Mouse (Mus musculus): ENCODE results near the gene Cep70. TPM values are rescaled to one million over a fixed set of nuclear protein-coding genes. Genes with fewer than 3 reads are reported as not detected.

The Cep70 gene
- polyA plus RNA-seq, 1 experiment from 2014 or later, result 20.9 TPM

DNA sequence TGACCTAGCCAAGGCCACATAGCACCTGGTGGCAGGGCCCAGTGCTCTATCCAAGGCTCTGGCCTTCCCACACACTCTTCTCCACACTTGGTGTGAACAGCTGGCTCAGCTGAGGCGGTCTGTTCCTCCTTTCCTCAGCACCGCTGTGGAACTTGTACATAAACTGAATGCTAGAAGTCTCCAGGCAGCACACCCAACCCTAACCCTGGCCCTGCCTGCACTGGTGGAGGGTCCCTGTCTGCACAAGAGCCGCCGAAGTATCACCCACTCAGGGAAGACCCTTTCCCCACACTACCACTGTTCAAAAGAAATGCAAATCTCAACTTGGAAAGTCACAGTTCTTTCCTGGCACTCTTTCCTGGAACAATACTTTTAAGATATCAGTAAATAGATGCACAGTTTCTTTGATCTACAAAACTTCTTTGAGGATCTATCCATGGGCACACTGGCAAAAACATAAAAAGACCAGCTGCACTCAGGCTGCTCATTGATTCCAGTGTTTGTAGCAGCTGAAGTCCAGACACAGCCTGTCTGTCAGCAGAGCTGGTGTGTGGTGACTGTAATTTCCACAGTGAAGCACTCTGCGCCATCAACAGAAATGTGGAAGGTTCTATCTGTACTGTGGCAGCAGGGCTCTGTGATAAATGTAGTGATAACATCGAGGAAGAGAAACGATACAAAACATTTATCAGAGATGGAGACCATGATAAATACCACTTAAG, 82.2 kb downstream of the Cep70 start:
- Histone ChIP-seq H3K4me2 (no peak overlapping the region), H3K27me3 (no peaks in the 10 kb centered on the region), H3K36me3 (no peaks in the 10 kb centered on the region), H3K4me1 (replicated peaks) (no peaks in the 10 kb centered on the region), H3K4me3 (no peak overlapping the region), H3K9me3 (replicated peaks) (no peaks in the 10 kb centered on the region), H3K9ac (no peak overlapping the region), H3K27ac (no peak overlapping the region)
- no peak for ATAC-seq (replicated peaks; ENCODE audit: insufficient number of reproducible peaks, insufficient read depth, low FRiP score, low read depth)
- WGBS, result 70% methylated on average over 7 of the region's 7 CpGs

DNA sequence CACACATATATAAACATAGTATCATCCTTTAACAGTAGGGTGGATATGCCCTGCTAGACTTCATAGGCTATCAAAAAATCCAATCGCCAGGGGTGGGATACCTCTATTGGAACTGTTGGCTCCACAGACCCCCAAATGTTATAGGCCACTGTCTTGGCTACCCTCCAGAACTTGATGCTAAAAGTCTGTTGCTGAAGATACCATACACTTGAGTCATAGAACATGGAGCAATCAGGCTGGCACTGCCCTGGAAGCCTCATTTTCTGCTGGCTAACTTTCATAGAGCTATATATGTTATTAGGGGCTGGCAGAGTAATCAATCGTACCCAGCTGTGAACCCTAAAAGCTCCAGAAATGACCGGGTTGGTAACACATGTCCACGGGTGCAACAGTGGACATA, 82.8 kb downstream of the Cep70 start:
- H3K9ac ChIP-seq, result no peak overlapping the region
- WGBS, result 64% methylated on average over 4 of the region's 4 CpGs
- no peak overlapping the region for H3K4me3 ChIP-seq
- no peak overlapping the region for H3K4me2 ChIP-seq
- no peaks in the 10 kb centered on the region for H3K36me3 ChIP-seq
- no peak for ATAC-seq (replicated peaks; ENCODE audit: insufficient number of reproducible peaks, insufficient read depth, low FRiP score, low read depth)
- no peaks in the 10 kb centered on the region for H3K27me3 ChIP-seq
- H3K4me1 ChIP-seq (replicated peaks), result no peaks in the 10 kb centered on the region
- no peaks in the 10 kb centered on the region for H3K9me3 ChIP-seq (replicated peaks)
- no peak overlapping the region for H3K27ac ChIP-seq

DNA sequence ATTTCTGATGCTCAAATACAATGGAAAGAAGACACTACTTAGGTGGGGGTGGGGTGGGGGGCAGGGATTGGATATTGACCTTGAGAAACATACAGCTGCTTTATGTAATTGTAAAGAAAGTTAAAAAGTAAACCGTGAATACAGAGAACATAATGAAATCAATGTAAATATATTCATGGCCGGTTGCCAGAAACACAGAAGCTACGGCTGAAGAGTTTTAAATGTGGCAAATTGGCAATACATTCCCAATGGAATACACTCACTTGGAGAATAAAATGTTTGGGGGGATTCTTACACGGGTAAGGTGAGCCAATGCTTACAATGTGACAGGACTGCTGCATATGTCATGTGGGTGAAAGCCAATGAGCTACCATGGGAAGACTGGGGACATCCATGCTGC, 83.7 kb downstream of the Cep70 start:
- Histone ChIP-seq H3K9me3 (replicated peaks) (no peaks in the 10 kb centered on the region), H3K4me1 (replicated peaks) (no peaks in the 10 kb centered on the region), H3K4me2 (no peak overlapping the region), H3K36me3 (no peaks in the 10 kb centered on the region), H3K27me3 (no peaks in the 10 kb centered on the region), H3K9ac (no peak overlapping the region), H3K4me3 (no peak overlapping the region), H3K27ac (no peak overlapping the region)
- no peak for ATAC-seq (replicated peaks; ENCODE audit: insufficient number of reproducible peaks, insufficient read depth, low FRiP score, low read depth)
- WGBS, result 72% methylated on average over 4 of the region's 4 CpGs

DNA sequence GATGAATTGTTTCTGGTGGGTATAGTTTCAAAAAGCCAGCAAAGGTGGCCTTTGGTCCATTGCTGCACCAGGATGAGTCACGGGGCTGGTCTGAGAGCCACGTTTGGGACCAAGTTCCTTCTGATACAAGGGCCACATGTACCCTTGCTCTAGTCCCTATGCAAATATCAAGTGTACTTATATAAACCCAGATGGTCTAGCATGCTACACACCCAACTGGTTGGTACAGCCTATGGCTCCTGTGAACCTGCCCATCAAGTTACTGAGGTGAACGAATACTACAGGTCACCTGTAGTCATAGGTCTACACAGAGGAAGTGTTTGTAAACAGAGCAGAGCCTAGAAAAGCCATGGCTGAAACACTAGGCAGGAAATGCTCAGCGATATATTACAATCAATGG, 93.4 kb downstream of the Cep70 start:
- Histone ChIP-seq H3K27ac (no peak overlapping the region), H3K36me3 (no peaks in the 10 kb centered on the region), H3K9ac (no peak overlapping the region), H3K27me3 (no peaks in the 10 kb centered on the region), H3K4me3 (no peak overlapping the region), H3K9me3 (replicated peaks) (no peaks in the 10 kb centered on the region), H3K4me2 (no peak overlapping the region), H3K4me1 (replicated peaks) (0 out of 2 replicates have a peak, but pooled peaks cover 6% of the 10 kb centered on the region)
- ATAC-seq (replicated peaks; ENCODE audit: insufficient number of reproducible peaks, insufficient read depth, low FRiP score, low read depth), result no peak
- 87% methylated on average over 4 of the region's 4 CpGs for WGBS

DNA sequence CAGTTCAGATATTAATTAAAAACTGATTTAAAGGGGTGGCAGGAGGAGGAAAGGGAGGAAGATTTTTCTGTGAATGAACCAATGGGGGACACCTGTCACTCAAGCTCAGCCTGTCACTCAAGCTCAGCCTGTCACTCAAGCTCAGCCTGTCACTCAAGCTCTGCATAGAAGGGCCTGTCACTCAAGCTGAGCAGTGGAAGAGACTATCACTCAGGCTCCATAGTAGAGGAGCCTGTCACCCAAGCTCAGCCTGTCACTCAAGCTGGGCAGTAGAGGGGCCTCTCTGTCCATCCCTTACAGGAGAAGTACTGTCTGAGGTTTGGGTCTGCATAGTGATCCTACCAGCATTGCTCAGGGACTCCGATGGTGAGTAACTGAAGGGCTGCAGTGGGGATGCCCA, 95.1 kb downstream of the Cep70 start:
- Histone ChIP-seq H3K9ac (no peak overlapping the region), H3K4me1 (replicated peaks) (0 out of 2 replicates have a peak, but pooled peaks cover 6% of the 10 kb centered on the region), H3K9me3 (replicated peaks) (no peaks in the 10 kb centered on the region), H3K36me3 (no peaks in the 10 kb centered on the region), H3K27me3 (no peaks in the 10 kb centered on the region), H3K4me3 (no peak overlapping the region), H3K4me2 (no peak overlapping the region), H3K27ac (no peak overlapping the region)
- WGBS, result 87% methylated on average over 1 of the region's 1 CpGs
- ATAC-seq (replicated peaks; ENCODE audit: insufficient number of reproducible peaks, insufficient read depth, low FRiP score, low read depth), result no peak

DNA sequence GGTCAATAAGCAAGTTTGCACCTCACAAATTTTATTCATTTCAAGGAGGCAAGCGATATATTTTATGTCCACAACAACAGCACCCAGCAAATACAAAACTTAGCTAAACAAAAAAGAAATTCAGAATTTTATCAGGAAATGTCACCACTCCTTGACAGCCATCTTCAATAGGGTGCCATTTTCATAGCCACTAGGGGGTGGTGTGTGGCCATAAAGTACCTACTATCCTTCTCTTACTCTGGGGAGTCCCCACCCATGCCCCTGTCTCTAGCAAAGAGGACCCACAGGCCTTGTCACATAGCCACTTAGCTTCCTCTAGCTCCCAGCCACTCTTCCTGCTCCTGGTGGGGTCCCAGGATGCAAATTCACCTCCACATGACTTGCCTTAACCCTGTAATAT, 96.0 kb downstream of the Cep70 start:
- H3K9me3 ChIP-seq (replicated peaks), result no peaks in the 10 kb centered on the region
- 0 out of 2 replicates have a peak, but pooled peaks cover 6% of the 10 kb centered on the region for H3K4me1 ChIP-seq (replicated peaks)

DNA sequence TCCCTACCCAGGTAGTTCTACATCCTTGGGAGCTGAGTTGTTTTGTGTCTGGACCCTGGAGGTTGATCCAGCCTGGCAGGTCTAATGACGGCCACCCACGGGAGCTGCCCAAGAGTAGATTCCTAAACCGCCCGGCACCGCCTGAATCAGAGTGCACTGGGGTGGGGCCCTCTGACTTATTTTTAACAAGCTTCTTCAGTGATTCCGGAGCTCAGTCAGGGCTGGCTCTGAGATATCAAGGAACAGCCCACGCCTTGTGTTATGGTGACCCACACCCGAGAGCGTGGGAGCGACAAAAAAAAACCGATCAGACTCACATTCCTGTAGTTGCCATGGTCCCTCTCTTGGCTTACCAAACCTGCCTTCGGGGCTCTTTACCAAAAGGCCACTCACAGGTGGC, 97.0 kb downstream of the Cep70 start:
- Histone ChIP-seq H3K9me3 (replicated peaks) (no peaks in the 10 kb centered on the region), H3K9ac (no peak overlapping the region), H3K27ac (no peak overlapping the region), H3K36me3 (no peaks in the 10 kb centered on the region), H3K27me3 (no peaks in the 10 kb centered on the region), H3K4me2 (no peak overlapping the region), H3K4me3 (no peak overlapping the region), H3K4me1 (replicated peaks) (0 out of 2 replicates have a peak, but pooled peaks cover 6% of the 10 kb centered on the region)
- ATAC-seq (replicated peaks; ENCODE audit: insufficient number of reproducible peaks, insufficient read depth, low FRiP score, low read depth), result no peak
- 46% methylated on average over 12 of the region's 12 CpGs for WGBS

More for the DNA sequence above, 96.0 kb downstream of the Cep70 start:
- ATAC-seq (replicated peaks; ENCODE audit: insufficient number of reproducible peaks, insufficient read depth, low FRiP score, low read depth), result no peak
- H3K4me2 ChIP-seq, result no peak overlapping the region
- H3K27me3 ChIP-seq, result no peaks in the 10 kb centered on the region
- no peak overlapping the region for H3K27ac ChIP-seq
- no peak overlapping the region for H3K9ac ChIP-seq
- H3K4me3 ChIP-seq, result no peak overlapping the region
- H3K36me3 ChIP-seq, result no peaks in the 10 kb centered on the region
- 78% methylated on average over 1 of the region's 1 CpGs for WGBS

DNA sequence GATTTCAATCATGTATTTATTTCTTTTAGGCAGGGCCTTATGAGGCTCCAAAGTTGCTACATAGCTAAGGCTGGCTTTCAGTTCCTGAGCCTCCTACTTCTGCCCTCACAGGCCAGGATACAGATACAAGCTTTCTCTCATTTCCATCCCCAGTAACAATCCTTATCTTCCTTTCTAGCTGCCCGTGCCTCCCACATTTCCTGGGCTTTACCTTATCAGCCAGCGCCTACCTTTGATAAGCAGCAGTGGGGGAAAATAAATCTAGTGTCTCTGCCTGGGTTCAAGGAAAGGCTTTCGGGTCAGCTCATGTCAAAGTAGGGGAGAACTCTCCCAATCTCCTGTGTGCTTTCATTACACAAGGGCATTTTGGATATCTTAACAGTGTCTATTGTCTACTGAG, 98.4 kb downstream of the Cep70 start:
- H3K9me3 ChIP-seq (replicated peaks), result no peaks in the 10 kb centered on the region
- no peak overlapping the region for H3K27ac ChIP-seq
- no peaks in the 10 kb centered on the region for H3K36me3 ChIP-seq
- H3K4me3 ChIP-seq, result no peak overlapping the region
- no peaks in the 10 kb centered on the region for H3K27me3 ChIP-seq
- no peak for ATAC-seq (replicated peaks; ENCODE audit: insufficient number of reproducible peaks, insufficient read depth, low FRiP score, low read depth)
- no peak overlapping the region for H3K4me2 ChIP-seq
- H3K4me1 ChIP-seq (replicated peaks), result 0 out of 2 replicates have a peak, but pooled peaks cover 6% of the 10 kb centered on the region
- WGBS, result 18% methylated on average over 3 of the region's 3 CpGs
- no peak overlapping the region for H3K9ac ChIP-seq

DNA sequence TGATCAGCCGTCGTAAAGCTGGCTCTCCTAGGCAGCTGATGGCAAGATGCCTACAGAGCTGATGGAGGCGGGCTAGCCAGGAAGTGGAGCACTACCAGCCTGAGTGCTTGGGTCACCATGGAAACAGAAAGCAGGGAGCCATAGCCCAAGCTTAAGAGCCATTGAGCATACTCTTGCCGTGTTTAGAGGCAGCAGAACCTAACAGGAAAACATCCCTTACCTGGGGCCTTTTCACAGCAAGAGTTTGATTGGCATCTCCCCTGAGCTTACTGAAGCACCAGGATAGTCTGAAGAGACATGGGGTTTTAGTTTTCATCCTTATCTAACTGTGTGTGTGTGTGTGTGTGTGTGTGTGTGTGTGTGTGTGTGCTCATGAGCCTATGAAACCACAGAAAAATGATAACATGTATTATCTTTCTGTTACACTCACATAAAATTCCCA, 102.2 kb downstream of the Cep70 start:
- Histone ChIP-seq H3K27me3 (no peaks in the 10 kb centered on the region), H3K9ac (no peak overlapping the region)
- WGBS, result 41% methylated on average over 4 of the region's 4 CpGs

More for the DNA sequence above, 102.2 kb downstream of the Cep70 start:
- H3K4me2 ChIP-seq, result no peak overlapping the region
- no peak for ATAC-seq (replicated peaks; ENCODE audit: insufficient number of reproducible peaks, insufficient read depth, low FRiP score, low read depth)
- no peak overlapping the region for H3K4me3 ChIP-seq
- 0 out of 2 replicates have a peak, but pooled peaks cover under 1% of the 10 kb centered on the region for H3K4me1 ChIP-seq (replicated peaks)
- H3K27ac ChIP-seq, result no peak overlapping the region
- no peaks in the 10 kb centered on the region for H3K9me3 ChIP-seq (replicated peaks)
- H3K36me3 ChIP-seq, result no peaks in the 10 kb centered on the region

Other genes starting within 250 kb of the Cep70 start
- 0.10 TPM in 1 of 2 replicates, not detected in the other for gene Gm1123, start 207.7 kb upstream of the Cep70 start, polyA plus RNA-seq (2015; fragmentation: Nextera tagmentation; extraction: Ambion mirVana)
- 1.4 TPM in 2 replicates for gene Pik3cb, start 102.7 kb upstream of the Cep70 start, polyA plus RNA-seq (2015; fragmentation: Nextera tagmentation; extraction: Ambion mirVana)
- not detected in 2 replicates for gene Faiml, start 6.1 kb upstream of the Cep70 start, polyA plus RNA-seq (2015; fragmentation: Nextera tagmentation; extraction: Ambion mirVana)
- gene Esyt3, start 115.2 kb downstream of the Cep70 start, polyA plus RNA-seq (2015; fragmentation: Nextera tagmentation; extraction: Ambion mirVana), result 0.21 and 0.28 TPM in 2 replicates
- 14.4 and 14.9 TPM in 2 replicates for gene Mras, start 194.0 kb downstream of the Cep70 start, polyA plus RNA-seq (2015; fragmentation: Nextera tagmentation; extraction: Ambion mirVana)
- gene Nme9, start 208.1 kb downstream of the Cep70 start, polyA plus RNA-seq (2015; fragmentation: Nextera tagmentation; extraction: Ambion mirVana), result 0.11 and 0.13 TPM in 2 replicates